Mouse (Mus musculus): Measurements from ENCODE around the gene Manbal.

The Manbal gene

GRCm38 (mm10) chr2:157367184-157367893 lies at the start of gene Manbal:
Manbal (plus strand) TSS chr2:157367594.
- DNase-seq: peak; percentile 93

- DNase-seq: no peak
These were observed 47.3 kb upstream of the Manbal start for GRCm38 (mm10) chr2:157320135-157320534.

- DNase-seq: no peak
These were observed 46.5 kb upstream of the Manbal start for GRCm38 (mm10) chr2:157320886-157321285.

GRCm38 (mm10) chr2:157322029-157322766 lies 45.2 kb upstream of the Manbal start:
- no peak for DNase-seq

- no peak for DNase-seq
These were observed 42.2 kb upstream of the Manbal start for GRCm38 (mm10) chr2:157325238-157325637.

GRCm38 (mm10) chr2:157328106-157328505 lies 39.3 kb upstream of the Manbal start:
- no peak for DNase-seq

GRCm38 (mm10) chr2:157328570-157328969 lies 38.8 kb upstream of the Manbal start:
- no peak for DNase-seq

- no peak for DNase-seq
These were observed 35.3 kb upstream of the Manbal start for GRCm38 (mm10) chr2:157332059-157332458.

GRCm38 (mm10) chr2:157338663-157339062 lies 28.7 kb upstream of the Manbal start:
- peak; percentile 62 for DNase-seq

- DNase-seq: no peak
These were observed 27.9 kb upstream of the Manbal start for GRCm38 (mm10) chr2:157339532-157339931.

GRCm38 (mm10) chr2:157340221-157340741 lies 27.1 kb upstream of the Manbal start:
- peak; percentile 69 for DNase-seq

- peak; percentile 68 for DNase-seq
These were observed 25.7 kb upstream of the Manbal start for GRCm38 (mm10) chr2:157341554-157342270.

- no peak for DNase-seq
These were observed 25.0 kb upstream of the Manbal start for GRCm38 (mm10) chr2:157342328-157342926.

GRCm38 (mm10) chr2:157343337-157343736 lies 24.1 kb upstream of the Manbal start:
- DNase-seq: no peak

GRCm38 (mm10) chr2:157347361-157348159 lies 19.8 kb upstream of the Manbal start, which contains the start of gene Ghrh:
Ghrh (minus strand) TSS chr2:157347506.
- DNase-seq: peak; percentile 65

GRCm38 (mm10) chr2:157349121-157349778 lies 18.1 kb upstream of the Manbal start:
- no peak for DNase-seq

GRCm38 (mm10) chr2:157353183-157353582 lies 14.2 kb upstream of the Manbal start:
- DNase-seq: no peak

GRCm38 (mm10) chr2:157354106-157354505 lies 13.3 kb upstream of the Manbal start:
- no peak for DNase-seq

GRCm38 (mm10) chr2:157360028-157360427 lies 7.4 kb upstream of the Manbal start:
- no peak for DNase-seq

GRCm38 (mm10) chr2:157363031-157363430 lies 4.4 kb upstream of the Manbal start:
- DNase-seq: no peak

- DNase-seq: no peak
These were observed 632 bp upstream of the Manbal start for GRCm38 (mm10) chr2:157366762-157367161.

Measured in right cerebral cortex, adult 18-20 months (tissue).